Mouse (Mus musculus) c-Kit-positive CD71-positive TER-119-positive erythroid progenitor cells, embryonic 14.5 days (primary cell): ENCODE measurements around the gene Pdss1.
A peak's percentile ranks its signal among the peaks of the same experiment; 100 is the strongest.
"Not testable (repeated sequence)": the region's sequence is repeated elsewhere in the genome, so short reads cannot be mapped to it uniquely, and the experiment has no call there.

ENCODE experiments used
- DNase-seq: peaks from one replicate; pipeline ENCODE4 v3.0.0-alpha.2; 2013; ENCODE audit warnings: low spot score

The Pdss1 gene

DNA sequence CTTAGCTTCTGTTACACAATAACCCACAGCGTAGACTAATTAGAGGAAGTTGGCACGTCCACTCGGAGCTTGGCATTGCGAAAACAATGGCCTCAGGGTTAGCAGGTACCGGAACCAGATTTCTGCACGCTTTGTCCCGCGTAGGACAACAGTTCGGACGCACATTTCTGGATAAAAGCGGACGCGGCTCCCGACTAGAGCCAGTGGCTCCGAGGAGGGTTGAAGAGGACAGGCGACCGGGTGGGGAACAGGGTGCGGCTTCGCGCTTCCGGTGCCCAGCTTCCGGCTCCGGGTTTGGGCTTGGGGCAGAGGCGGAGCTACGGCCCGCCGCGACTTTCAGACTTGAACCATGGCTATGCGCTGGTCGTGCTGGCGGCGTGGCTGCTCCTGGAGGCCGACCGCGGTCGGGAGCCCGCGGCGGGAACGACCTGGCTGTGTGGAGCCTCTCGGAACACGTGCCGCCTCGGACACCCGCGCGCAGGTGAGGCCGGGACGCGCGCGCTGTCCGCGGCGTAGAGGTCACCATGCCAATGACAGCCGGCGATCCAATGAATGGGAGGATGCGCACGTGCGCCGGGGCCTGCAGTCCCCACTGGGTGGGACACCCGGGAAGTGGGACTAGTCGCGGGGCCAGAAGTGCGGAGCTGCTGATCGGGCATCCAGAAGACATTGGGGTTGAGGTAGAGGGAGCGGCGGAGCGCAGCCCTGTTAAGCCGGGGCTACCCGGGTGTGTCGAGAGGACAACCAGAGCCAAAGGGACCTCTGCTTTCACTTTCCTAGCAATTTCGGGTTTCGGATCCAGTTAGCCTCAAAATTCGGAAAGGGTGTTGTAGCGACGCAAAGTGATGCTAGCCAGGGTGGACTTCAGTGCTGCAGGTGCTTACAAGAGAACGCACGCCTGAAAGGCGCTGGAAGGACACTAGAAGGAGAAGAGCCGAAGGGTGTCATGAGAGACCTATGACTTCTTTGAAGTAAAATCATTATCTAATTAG is at the start of gene Pdss1:
TSS of gene Pdss1 (plus strand) at position 241 of the 992 bp plus-strand sequence.
- DNase-seq = peak; percentile 89

DNA sequence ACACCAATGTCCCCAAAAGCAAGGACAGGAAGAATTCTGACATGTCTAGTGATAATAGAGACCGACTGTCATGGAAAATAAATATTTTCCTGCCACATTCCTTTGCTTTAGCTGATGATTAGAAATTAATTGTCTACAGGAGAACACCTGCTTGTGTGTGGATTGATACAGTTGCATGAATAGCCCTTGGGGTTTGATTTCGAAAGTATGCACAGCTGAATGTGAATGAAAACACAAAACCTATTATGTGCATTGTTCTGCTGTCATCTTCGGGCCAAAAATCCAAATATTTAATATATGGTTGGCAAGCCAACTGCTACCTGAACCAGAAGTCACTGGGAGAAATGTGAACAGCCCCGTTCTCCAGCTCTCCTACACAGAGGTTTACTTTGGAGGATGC is 43.4 kb upstream of the Pdss1 start:
- no peak for DNase-seq

GRCm38 (mm10) chr2:22857501-22857900 is 37.8 kb upstream of the Pdss1 start:
- no peak for DNase-seq

DNA sequence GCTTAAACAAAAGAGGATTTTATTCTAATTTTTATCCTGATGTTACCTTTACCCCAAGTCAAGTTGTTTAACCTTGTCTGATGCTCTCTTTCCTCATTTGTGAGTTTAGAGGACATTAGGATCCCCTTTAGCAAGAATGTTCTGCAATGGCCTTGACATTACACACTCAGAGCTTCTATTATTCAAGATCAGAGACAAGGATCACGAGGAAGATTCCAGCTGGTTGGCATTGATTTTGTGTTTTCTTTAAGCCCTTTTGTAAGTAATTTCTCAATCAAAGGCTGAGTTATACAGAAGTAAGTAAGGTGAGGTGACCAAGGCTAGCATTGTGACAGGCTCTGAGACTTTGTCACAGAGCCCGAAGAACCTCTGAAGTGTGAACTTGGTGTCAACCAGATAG is 33.1 kb upstream of the Pdss1 start:
- no peak for DNase-seq

- peak; percentile 62 for DNase-seq
These were observed 30.8 kb upstream of the Pdss1 start for GRCm38 (mm10) chr2:22864394-22865037.

GRCm38 (mm10) chr2:22865818-22866217 is 29.5 kb upstream of the Pdss1 start:
- no peak for DNase-seq

DNA sequence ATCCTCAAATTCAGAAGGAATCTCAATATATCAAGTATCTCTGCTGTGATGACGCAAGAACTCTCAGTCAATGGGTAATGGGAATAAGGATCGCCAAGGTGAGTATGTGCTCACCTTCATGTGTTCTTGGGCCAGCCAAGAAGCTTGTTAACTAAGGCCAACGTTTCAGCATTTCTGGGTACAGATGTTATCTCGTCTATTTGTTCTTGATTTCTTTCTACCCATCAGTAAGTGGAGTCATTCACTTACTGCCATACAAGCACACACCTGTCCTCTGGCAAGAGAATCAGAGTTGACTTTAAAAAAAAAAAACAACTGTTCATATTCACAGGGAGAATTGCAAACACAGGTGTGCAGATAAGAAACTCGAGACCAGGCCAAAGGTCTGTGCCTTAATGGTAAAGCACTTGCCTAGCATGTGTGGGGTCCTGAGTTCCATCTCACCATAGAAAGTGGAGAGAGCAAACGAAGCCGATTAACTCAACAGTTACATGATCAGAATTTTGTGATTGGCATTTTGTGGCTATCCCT is 28.4 kb upstream of the Pdss1 start:
- DNase-seq = no peak

GRCm38 (mm10) chr2:22873159-22873558 is 22.2 kb upstream of the Pdss1 start:
- DNase-seq = no peak

- DNase-seq = no peak
These were observed 20.7 kb upstream of the Pdss1 start for GRCm38 (mm10) chr2:22874628-22875027.

DNA sequence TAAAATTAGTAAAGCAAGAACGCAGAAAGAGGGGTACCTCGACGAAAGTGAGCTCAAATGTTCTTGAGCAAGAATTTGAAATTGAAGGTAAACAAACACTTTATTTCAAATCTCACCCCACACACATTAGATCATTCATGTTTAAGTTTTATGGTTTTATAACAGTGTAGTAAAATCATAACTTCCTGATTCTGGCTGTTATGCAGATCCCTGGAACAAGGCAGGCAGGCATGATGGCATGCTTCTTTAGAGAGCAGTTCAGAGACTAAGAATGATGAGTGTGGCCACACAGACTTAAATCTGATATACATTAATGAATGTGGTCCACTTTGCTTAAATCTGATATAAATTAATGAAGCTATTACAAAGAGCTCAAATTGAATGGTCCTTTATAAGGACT is 18.7 kb upstream of the Pdss1 start:
- DNase-seq = no peak

DNA sequence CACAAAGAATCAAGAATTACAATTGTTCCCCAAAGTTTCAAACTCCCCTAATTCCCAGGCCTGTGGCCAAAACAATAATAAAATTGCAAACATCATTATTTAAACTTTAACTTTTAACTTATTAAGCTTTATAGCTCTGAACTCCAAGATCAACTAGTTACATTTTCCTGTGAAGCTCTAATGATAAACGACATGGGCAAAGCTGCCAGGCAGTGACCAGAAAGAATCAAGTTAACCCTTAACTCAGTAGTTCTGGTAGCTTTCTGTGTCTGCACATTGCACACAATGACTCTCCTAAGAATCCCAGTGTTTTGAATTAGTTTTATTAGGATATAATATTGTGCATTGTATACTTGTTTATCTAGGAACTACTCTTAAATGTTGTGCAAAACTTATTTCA is 16.5 kb upstream of the Pdss1 start:
- DNase-seq = no peak

DNA sequence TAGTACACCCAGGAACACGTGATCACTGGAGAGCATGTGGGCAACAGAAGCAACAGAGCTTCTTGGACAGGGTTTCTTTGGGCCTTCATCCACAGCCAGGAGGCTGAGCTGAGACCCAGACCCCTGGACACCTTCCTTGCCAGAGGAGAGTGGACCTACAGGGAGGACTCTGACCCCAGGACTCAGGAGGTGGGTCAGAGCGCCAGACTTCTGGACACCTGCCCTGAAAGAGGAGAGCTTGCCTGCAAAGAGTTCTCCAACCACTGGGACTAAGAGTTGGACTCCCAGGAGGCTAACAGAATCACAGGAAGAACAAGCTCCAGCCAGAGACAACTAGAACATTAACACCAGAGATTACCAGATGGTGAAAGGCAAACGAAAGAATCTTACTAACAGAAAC is 14.6 kb upstream of the Pdss1 start:
- not testable (repeated sequence) for DNase-seq

DNA sequence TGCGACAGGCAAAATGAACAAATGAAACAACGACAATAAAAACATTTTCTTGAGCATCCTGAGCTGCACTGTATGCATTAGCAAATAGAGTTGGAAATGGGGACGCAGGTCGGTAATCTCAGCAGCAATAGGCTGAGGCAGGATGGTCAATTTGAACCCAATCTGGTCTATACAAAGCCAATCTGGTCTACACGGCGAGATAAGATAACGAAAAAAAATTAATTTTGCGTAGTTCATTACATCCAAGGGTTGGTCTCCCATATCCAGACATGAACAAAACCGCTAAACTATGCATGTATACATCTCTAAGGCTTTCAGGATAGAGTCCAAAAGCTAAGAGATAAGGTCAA is 415 bp upstream of the Pdss1 start:
- DNase-seq = no peak

- DNase-seq = no peak
These were observed 8.6 kb downstream of the Pdss1 start for GRCm38 (mm10) chr2:22903947-22904346.

DNA sequence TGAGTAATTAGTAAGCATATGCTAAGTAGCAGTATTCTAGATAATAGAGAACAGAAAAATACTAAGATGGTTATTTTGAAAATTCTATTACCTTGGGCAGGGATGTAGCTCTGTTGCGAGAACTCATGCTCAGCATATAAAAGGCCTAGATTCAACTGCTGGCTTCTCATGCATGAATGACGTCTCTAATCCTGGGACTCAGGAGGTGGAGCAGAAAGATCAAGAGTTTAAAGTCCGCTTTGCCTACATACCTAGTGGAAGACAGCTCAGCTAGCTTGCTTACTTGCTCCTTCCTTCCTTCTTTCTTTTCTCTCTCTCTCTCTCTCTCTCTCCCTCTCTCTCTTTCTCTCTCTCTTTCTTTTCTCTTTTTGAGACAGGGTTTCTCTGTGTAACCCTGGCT is 19.1 kb downstream of the Pdss1 start:
- no peak for DNase-seq

- DNase-seq = no peak
These were observed 23.3 kb downstream of the Pdss1 start for GRCm38 (mm10) chr2:22918651-22919050.

DNA sequence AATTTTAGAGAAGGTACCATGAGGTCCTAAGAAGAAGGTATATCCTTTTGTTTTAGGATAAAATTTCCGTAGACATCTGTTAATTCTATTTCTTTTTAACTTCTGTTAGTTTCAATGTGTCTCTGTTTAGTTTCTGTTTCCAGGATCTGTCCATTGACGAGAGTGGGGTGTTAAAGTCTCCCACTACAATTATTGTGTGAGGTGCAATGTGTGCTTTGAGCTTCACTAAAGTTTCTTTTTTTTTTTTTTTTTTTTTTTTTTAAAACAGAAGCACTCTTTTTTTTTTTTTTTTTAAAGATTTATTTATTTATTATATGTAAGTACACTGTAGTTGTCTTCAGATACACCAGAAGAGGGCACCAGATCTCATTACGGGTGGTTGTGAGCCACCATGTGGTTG is 30.6 kb downstream of the Pdss1 start:
- DNase-seq = not testable (repeated sequence)

GRCm38 (mm10) chr2:22928259-22928658 is 32.9 kb downstream of the Pdss1 start:
- DNase-seq = no peak

- DNase-seq = no peak
These were observed 38.2 kb downstream of the Pdss1 start for GRCm38 (mm10) chr2:22933556-22933955.

DNA sequence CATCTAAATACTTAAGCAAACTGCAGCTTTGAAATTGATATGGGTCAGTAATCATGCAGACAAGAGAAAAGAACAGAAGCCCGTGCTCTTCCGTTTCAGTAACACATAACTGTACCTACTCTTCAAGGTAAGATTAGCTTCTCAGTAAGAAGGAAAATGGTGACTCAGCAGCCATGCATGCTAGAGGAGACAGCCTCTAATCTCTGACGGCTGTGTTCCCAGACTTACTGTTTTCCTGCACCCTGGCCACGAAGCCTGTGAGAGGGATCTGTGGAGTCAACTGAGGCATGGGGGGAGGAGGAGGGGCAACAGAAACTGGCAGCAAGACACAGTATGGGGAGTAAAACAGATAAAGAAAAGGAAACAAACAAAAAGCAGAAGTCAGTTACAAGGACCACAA is 54.6 kb downstream of the Pdss1 start:
- peak; percentile 29 for DNase-seq

- DNase-seq = no peak
These were observed 59.0 kb downstream of the Pdss1 start for GRCm38 (mm10) chr2:22954278-22954677.

DNA sequence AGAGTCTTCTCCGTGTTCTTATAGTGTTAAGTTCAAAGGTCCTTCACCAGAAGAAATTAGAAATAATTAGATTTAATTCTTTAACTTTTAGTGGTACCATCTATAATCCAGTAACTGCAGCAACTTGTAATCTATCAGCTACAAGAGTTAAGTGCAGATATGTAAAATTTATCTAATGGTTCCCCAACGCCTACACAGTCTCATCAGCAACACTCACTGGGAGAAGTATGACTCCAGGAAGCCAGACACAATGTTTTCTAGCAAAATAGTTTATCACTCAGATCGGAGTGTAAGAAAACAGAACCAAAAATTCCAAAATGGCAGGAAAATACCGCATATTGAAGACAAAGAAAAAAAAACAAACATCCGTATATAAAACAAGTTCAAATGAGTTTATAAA is 60.6 kb downstream of the Pdss1 start:
- no peak for DNase-seq

DNA sequence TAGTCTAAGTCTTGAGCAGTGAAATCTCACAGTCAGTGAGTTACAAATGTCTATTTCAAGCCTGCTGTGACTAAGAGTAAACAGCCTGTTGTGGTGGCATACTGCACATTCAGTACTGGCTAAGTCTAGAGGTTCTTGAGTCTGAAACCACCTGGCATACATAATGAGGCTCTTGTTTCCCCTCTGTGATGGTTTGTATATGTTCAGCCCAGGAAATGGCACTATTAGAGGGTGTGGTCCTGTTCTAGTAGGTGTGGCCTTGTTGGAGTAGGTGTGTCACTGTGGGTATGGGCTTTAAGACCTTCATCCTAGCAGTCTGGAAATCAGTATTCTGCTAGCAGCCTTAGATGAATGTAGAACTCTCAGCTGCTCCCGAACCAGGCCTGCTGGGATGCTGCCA is 62.1 kb downstream of the Pdss1 start:
- DNase-seq = no peak
